Mouse (Mus musculus): ENCODE measurements around the gene Epha6. TPM values are rescaled to one million over a fixed set of nuclear protein-coding genes. Genes with fewer than 3 reads are reported as not detected.

The Epha6 gene
- total RNA-seq, 2 experiments from 2014 or later = not detected

GRCm38 (mm10) chr16:59685135-59685534 lies 920.2 kb downstream of the Epha6 start:
- no peak for ATAC-seq (replicated peaks; ENCODE audit: poor library complexity, severe bottlenecking)

GRCm38 (mm10) chr16:59683434-59683833 lies 921.9 kb downstream of the Epha6 start:
- ATAC-seq (replicated peaks; ENCODE audit: poor library complexity, severe bottlenecking) = peak; percentile 84

GRCm38 (mm10) chr16:59682216-59682891 lies 923.0 kb downstream of the Epha6 start:
- ATAC-seq (replicated peaks; ENCODE audit: poor library complexity, severe bottlenecking) = no peak

GRCm38 (mm10) chr16:59666938-59667337 lies 938.4 kb downstream of the Epha6 start:
- ATAC-seq (replicated peaks; ENCODE audit: poor library complexity, severe bottlenecking) = no peak

DNA sequence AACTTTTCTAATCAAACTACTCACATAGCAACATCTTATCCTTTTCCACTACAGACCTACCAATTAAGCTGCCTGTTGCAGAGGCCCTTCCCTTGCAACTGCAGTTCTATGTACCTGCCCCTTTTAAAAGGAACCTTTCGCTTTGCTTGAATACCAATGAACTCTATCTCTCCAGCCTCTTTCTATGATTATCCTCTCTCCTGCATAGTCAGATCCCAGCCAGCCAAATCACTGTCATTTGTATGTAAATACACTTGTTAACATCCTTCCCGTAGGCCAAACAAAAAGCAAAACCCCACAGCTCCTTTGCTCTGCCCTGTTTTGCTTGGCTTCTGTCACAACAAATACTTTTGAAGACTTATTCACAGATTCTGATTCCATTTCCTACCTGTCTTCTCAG lies 961.6 kb downstream of the Epha6 start:
- no peak for ATAC-seq (replicated peaks; ENCODE audit: poor library complexity, severe bottlenecking)

- ATAC-seq (replicated peaks; ENCODE audit: poor library complexity, severe bottlenecking) = no peak
Observed at GRCm38 (mm10) chr16:59639985-59640384, 965.3 kb downstream of the Epha6 start.

GRCm38 (mm10) chr16:59639102-59639691 lies 966.1 kb downstream of the Epha6 start, which contains the start of gene Arl6:
Gene Arl6, minus strand, starts transcription at chr16:59639391.
- peak; percentile 96 for ATAC-seq (replicated peaks; ENCODE audit: poor library complexity, severe bottlenecking)

DNA sequence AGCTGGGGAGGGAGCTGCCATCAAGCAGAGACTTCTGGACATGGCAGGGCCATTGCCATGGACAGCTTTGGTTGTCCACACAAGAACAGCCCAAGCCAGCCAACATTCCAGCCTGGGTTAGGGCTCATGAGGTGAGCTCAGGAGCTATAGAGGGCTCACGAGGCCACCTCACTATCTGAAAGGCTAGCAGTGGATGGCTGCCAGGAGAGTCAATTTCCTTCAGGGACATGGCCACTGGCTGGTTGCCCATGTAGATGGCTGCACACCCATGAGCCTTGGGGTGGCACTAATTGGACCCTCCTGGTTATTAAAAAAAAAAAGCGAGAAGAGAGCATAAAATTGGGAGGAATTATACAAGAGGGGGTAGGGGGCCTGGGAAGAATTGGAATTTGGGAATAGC lies 970.7 kb downstream of the Epha6 start:
- ATAC-seq (replicated peaks; ENCODE audit: poor library complexity, severe bottlenecking) = no peak

DNA sequence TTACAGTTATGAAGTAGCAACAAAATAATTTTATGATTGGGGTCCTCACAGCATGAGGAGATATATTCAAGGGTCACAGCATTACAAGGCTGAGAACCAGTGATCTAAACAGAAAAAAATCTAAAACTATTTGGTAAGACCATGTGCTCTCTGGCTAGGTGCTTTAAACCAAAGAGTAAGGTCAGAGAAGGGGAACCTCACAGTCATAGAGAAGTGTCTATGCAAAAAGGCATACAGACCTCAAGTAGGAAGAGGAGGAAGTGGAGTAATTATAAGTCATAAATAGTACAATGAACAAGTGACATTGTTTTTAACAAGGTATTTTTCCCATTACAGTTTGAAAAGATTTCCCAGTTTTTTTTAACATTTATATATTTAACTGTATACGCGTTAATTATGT lies 983.8 kb downstream of the Epha6 start:
- ATAC-seq (replicated peaks; ENCODE audit: poor library complexity, severe bottlenecking) = peak; percentile 38; the same call in 1 of the 2 replicates

- ATAC-seq (replicated peaks; ENCODE audit: poor library complexity, severe bottlenecking) = peak; percentile 98
Observed at GRCm38 (mm10) chr16:59617167-59617566, 988.2 kb downstream of the Epha6 start.

DNA sequence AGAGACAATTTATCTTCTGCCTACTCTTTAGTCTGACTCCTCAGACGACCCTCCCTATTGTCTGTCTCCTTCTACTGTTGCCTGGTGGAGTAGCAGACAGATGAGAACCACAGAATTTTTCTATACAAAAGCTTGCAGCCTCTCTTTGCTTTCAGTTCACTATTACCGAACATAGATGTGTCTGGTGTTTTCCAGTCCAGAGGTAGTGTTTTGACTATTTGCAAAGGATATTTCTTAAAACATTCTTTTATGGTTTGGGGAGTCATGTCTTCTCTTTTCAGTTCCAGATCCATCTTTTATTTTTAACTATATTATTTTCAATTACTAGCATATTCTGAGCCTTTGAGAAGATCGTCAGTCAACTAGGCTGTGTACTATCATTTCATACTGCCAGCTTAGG lies 989.7 kb downstream of the Epha6 start:
- ATAC-seq (replicated peaks; ENCODE audit: poor library complexity, severe bottlenecking) = no peak

- peak; percentile 25; the same call in 1 of the 2 replicates for ATAC-seq (replicated peaks; ENCODE audit: poor library complexity, severe bottlenecking)
Observed at GRCm38 (mm10) chr16:59610750-59611149, 994.6 kb downstream of the Epha6 start.

- ATAC-seq (replicated peaks; ENCODE audit: poor library complexity, severe bottlenecking) = peak; percentile 81
Observed at GRCm38 (mm10) chr16:59604078-59604781, 1001.1 kb downstream of the Epha6 start.

All from granulocyte monocyte progenitor cell, adult 5-6 weeks (primary cell).